Mouse (Mus musculus) olfactory bulb, adult 2 months (tissue): ENCODE results near the gene Ksr2.

Experiments used
- CTCF ChIP-seq: fragments of 200-500 bp; IDR thresholded peaks from 2 replicates; pipeline ENCODE4 v1.5.1; 2012; ENCODE audit warnings: low read depth, mild to moderate bottlenecking, low read length, moderate library complexity; ENCODE audit not compliant: insufficient read depth
- POLR2A ChIP-seq: fragments of 200-500 bp; IDR thresholded peaks from 2 replicates; pipeline ENCODE4 v1.6.1; 2012; ENCODE audit warnings: mild to moderate bottlenecking, low read depth, low read length, moderate library complexity; ENCODE audit not compliant: insufficient read depth

DNA sequence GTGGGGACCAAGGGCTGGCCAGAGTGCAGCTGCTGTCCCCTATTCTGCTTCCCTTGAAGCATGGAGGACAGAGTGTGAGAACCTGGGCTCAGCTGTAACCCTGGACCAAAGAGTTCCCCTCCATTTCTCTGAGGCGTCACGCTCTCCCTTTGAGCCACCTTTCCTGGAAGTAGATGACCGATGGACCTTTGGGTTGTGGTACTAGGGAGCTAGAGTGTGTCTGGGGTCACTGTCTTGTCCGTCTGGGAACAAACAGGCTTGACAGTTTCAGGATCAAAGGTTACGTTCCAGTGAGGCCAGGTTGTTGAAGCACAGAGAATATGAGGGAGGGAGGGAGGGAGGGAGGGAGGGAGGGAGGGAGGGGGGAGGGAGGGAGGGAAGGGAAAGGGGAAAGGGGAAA, 264.6 kb downstream of the Ksr2 start:
- TF ChIP-seq CTCF (no peak), POLR2A (no peak)
